Mouse (Mus musculus) midbrain, embryonic 16.5 days (tissue): ENCODE data around the gene Spin4. TPM values are rescaled to one million over a fixed set of nuclear protein-coding genes. Genes with fewer than 3 reads are reported as not detected.

Source experiments
- polyA plus RNA-seq: library from polyadenylated mRNA; unstranded; fragments of >200 nt; fragmentation: Nextera tagmentation; extraction: Ambion mirVana; gene quantifications from 2 replicates; pipeline ENCODE4 v1.2.1, GENCODE M21; 2015

Spin4 gene
- polyA plus RNA-seq, 1 experiment from 2014 or later = 2.8 TPM

Other genes with a start within 250 kb of the Spin4 start
- gene Arhgef9, start 170.2 kb upstream of the Spin4 start, polyA plus RNA-seq = 46.9 and 48.4 TPM in 2 replicates